Mouse (Mus musculus): ENCODE data around the gene Slc2a4.

The Slc2a4 gene

GRCm38 (mm10) chr11:69948066-69948762 is at the start of gene Slc2a4:
TSS of gene Slc2a4 (minus strand) at chr11:69948188.
- DNase-seq = peak; percentile 93

- peak; percentile 93 for DNase-seq
Measured at GRCm38 (mm10) chr11:69997070-69997509, 49.1 kb upstream of the Slc2a4 start.

- DNase-seq = peak; percentile 66
Measured at GRCm38 (mm10) chr11:69996161-69997061, 48.4 kb upstream of the Slc2a4 start.

- DNase-seq = peak; percentile 98
Measured at GRCm38 (mm10) chr11:69995391-69995960, 47.5 kb upstream of the Slc2a4 start, which contains the start of gene Phf23. TSS of gene Phf23 (plus strand) at chr11:69995777.

- DNase-seq = no peak
Measured at GRCm38 (mm10) chr11:69994401-69995090, 46.6 kb upstream of the Slc2a4 start.

GRCm38 (mm10) chr11:69992932-69993331 is 44.9 kb upstream of the Slc2a4 start:
- DNase-seq = no peak

GRCm38 (mm10) chr11:69992396-69992795 is 44.4 kb upstream of the Slc2a4 start:
- DNase-seq = no peak

- no peak for DNase-seq
Measured at GRCm38 (mm10) chr11:69991711-69992110, 43.7 kb upstream of the Slc2a4 start.

- DNase-seq = peak; percentile 98
Measured at GRCm38 (mm10) chr11:69990850-69991691, 43.1 kb upstream of the Slc2a4 start, which contains the start of gene Gabarap. TSS of gene Gabarap (plus strand) at chr11:69991143.

GRCm38 (mm10) chr11:69989949-69990348 is 42.0 kb upstream of the Slc2a4 start:
- no peak for DNase-seq

GRCm38 (mm10) chr11:69984431-69984830 is 36.4 kb upstream of the Slc2a4 start:
- DNase-seq = no peak

GRCm38 (mm10) chr11:69983377-69983776 is 35.4 kb upstream of the Slc2a4 start:
- DNase-seq = no peak

GRCm38 (mm10) chr11:69982877-69983276 is 34.9 kb upstream of the Slc2a4 start:
- DNase-seq = no peak

- no peak for DNase-seq
Measured at GRCm38 (mm10) chr11:69982225-69982624, 34.2 kb upstream of the Slc2a4 start, which contains the start of gene Elp5. TSS of gene Elp5 (minus strand) at chr11:69982517.

GRCm38 (mm10) chr11:69981141-69981762 is 33.3 kb upstream of the Slc2a4 start, which contains the start of gene Ctdnep1:
TSS of gene Ctdnep1 (plus strand) at chr11:69981156.
- no peak for DNase-seq

- peak; percentile 96 for DNase-seq
Measured at GRCm38 (mm10) chr11:69980196-69981140, 32.5 kb upstream of the Slc2a4 start.

GRCm38 (mm10) chr11:69979827-69980195 is 31.8 kb upstream of the Slc2a4 start:
- no peak for DNase-seq

GRCm38 (mm10) chr11:69976271-69976670 is 28.3 kb upstream of the Slc2a4 start:
- no peak for DNase-seq

GRCm38 (mm10) chr11:69974907-69975306 is 26.9 kb upstream of the Slc2a4 start:
- no peak for DNase-seq

GRCm38 (mm10) chr11:69970775-69971174 is 22.8 kb upstream of the Slc2a4 start:
- no peak for DNase-seq

Data from lung, postnatal 14 days (tissue).